Mouse (Mus musculus): Measurements from ENCODE around the gene Tex2.

DNA sequence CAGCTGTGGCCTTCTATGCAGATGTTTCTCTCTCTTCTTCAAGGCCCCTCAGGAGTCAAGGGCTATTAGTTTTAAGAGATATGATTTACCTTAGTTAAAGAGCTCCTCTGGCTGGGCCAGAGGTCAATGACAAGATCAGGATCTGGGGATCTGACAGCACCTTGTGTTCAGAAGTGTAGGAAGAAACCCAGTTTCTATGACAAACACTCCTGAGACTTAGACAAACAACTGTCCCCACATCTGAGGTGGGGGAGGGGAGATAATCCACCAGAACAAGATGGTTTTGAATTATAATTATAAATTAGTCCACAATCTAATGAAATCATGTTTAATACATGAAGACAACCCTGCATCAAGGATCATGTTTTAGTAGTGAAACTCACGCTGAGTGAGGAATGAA, 134.5 kb downstream of the Tex2 start:
- no peak for TF ChIP-seq CTCF (IDR thresholded peaks at IDR 0.05; ENCODE audit: borderline replicate concordance, insufficient read depth, low read length)
- TF ChIP-seq POLR2A (IDR thresholded peaks at IDR 0.05; ENCODE audit: low read depth, low read length) = no peak

Data from embryonic fibroblast, embryonic 13.5 days (primary cell).